Mouse (Mus musculus) MEL (cell line): Measurements from ENCODE around the gene Opalin.

Source experiments
- CHD2 ChIP-seq: IDR thresholded peaks from 2 replicates; pipeline ENCODE4 v1.6.1; 2011; ENCODE audit warnings: low read length, improper control_type of control experiment
- CTCF ChIP-seq, 3 experiments: IDR thresholded peaks in 2 of 3; conservative IDR thresholded peaks in 1 of 3; 2 replicates each; pipeline ENCODE4 v1.5.1; 2011 to 2012; ENCODE audit warnings: low read length in 3 of 3, low read depth in 2 of 3, mild to moderate bottlenecking in 2 of 3, improper control_type of control experiment in 1 of 3, inconsistent platforms in 1 of 3, mixed read lengths in 1 of 3, moderate library complexity in 1 of 3; ENCODE audit not compliant: control insufficient read depth in 1 of 3, insufficient read depth in 1 of 3, poor library complexity in 1 of 3, severe bottlenecking in 1 of 3
- EP300 ChIP-seq, 2 experiments: IDR thresholded peaks; 2 replicates each; pipeline ENCODE4 v1.6.1; 2011; ENCODE audit warnings: improper control_type of control experiment in 2 of 2, low read length in 2 of 2, low read depth in 1 of 2, mild to moderate bottlenecking in 1 of 2
- GATA1 ChIP-seq: IDR thresholded peaks from 2 replicates; pipeline ENCODE4 v1.6.1; 2011; ENCODE audit warnings: low read depth, low read length, improper control_type of control experiment
- HCFC1 ChIP-seq: IDR thresholded peaks from 2 replicates; pipeline ENCODE4 v1.6.1; 2012; ENCODE audit warnings: low read depth, mild to moderate bottlenecking, inconsistent platforms, low read length, improper control_type of control experiment, moderate library complexity
- MAZ ChIP-seq: IDR thresholded peaks from 2 replicates; pipeline ENCODE4 v1.6.1; 2012; ENCODE audit warnings: low read depth, mild to moderate bottlenecking, inconsistent platforms, low read length, improper control_type of control experiment
- NRF1 ChIP-seq: IDR thresholded peaks from 2 replicates; pipeline ENCODE4 v1.6.1; 2014; ENCODE audit warnings: low read depth, mild to moderate bottlenecking, inconsistent platforms, low read length, improper control_type of control experiment, moderate library complexity; ENCODE audit not compliant: poor library complexity, insufficient read depth, severe bottlenecking
- RCOR1 ChIP-seq: IDR thresholded peaks from 2 replicates; pipeline ENCODE4 v1.6.1; 2012; ENCODE audit warnings: low read depth, mild to moderate bottlenecking, inconsistent platforms, low read length, improper control_type of control experiment
- TCF12 ChIP-seq: IDR thresholded peaks from 2 replicates; pipeline ENCODE4 v1.6.1; 2014; ENCODE audit warnings: low read depth, mild to moderate bottlenecking, inconsistent platforms, low read length, improper control_type of control experiment, moderate library complexity
- UBTF ChIP-seq: IDR thresholded peaks from 2 replicates; pipeline ENCODE4 v1.6.1; 2012; ENCODE audit warnings: low read depth, mild to moderate bottlenecking, inconsistent platforms, low read length, improper control_type of control experiment, moderate library complexity, borderline replicate concordance; ENCODE audit not compliant: insufficient read depth
- ZMIZ1 ChIP-seq: IDR thresholded peaks from 2 replicates; pipeline ENCODE4 v1.6.1; 2012; ENCODE audit warnings: low read depth, mild to moderate bottlenecking, inconsistent platforms, low read length, improper control_type of control experiment, moderate library complexity

GRCm38 (mm10) chr19:41031869-41032268 is 45.0 kb downstream of the Opalin start:
- no peak for TF ChIP-seq RCOR1
- TF ChIP-seq CHD2, result no peak
- TF ChIP-seq MAZ, result no peak
- TF ChIP-seq EP300 (IDR thresholded peaks at IDR 0.05; ENCODE audit: low read depth in 1 of 2, low read length in 2 of 2), result no peak
- no peak for TF ChIP-seq ZMIZ1
- TF ChIP-seq TCF12, result no peak
- TF ChIP-seq CTCF (IDR thresholded peaks at IDR 0.05 in 2 of 3, conservative IDR thresholded peaks at IDR 0.05 in 1 of 3; ENCODE audit: control insufficient read depth in 1 of 3, insufficient read depth in 1 of 3, low read depth in 2 of 3, low read length in 3 of 3, poor library complexity in 1 of 3, severe bottlenecking in 1 of 3), result no peak
- no peak for TF ChIP-seq HCFC1
- TF ChIP-seq NRF1, result no peak
- no peak for TF ChIP-seq UBTF
- TF ChIP-seq GATA1, result no peak
